Mouse (Mus musculus): ENCODE data around the gene Creb5. TPM values are rescaled to one million over a fixed set of nuclear protein-coding genes. Genes with fewer than 3 reads are reported as not detected.

Creb5 gene
- polyA plus RNA-seq, 1 experiment from 2014 or later, result 3.2 TPM

DNA sequence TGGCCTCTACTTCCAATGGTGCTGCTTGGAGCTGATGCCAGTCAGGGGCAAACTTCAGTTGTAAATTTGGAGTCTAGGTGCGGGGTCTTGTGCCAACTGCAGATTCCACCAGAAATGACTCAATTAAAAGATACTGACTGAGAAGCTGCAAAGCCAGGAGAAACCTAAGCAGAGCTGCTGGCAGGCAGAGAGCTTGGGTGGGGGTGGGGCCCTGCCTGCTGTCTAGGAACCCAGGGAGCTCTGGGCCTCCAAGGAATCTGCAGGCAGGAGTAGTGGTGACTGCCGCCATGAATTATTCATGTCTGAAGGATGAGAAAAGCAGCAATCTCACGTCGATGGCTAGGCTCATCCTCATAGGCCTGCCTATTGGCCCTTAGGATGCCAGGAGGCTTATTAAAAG is 306.5 kb downstream of the Creb5 start:
- peak overlapping the region; percentile 9; the same call in 1 of the 2 replicates for H3K9ac ChIP-seq (ENCODE audit: low read depth, low read length)
- ATAC-seq, result peak; percentile 72; the same call in 1 of the 2 replicates
- no peak overlapping the region for H3K4me3 ChIP-seq (ENCODE audit: low read length)
- WGBS, result 19% methylated on average over 4 of the region's 4 CpGs
- H3K27me3 ChIP-seq (replicated peaks; ENCODE audit: control insufficient read depth, insufficient read depth, low read length), result no peaks in the 10 kb centered on the region
- H3K27ac ChIP-seq (ENCODE audit: low read depth, low read length), result no peak overlapping the region
- H3K9me3 ChIP-seq (ENCODE audit: control insufficient read depth, low read length), result no peaks in the 10 kb centered on the region
- H3K4me1 ChIP-seq (ENCODE audit: control insufficient read depth, insufficient read depth, low read depth, low read length), result peaks cover 4% of the 10 kb centered on the region
- H3K4me2 ChIP-seq (ENCODE audit: low read length), result no peak overlapping the region
- no peaks in the 10 kb centered on the region for H3K36me3 ChIP-seq (ENCODE audit: control insufficient read depth, insufficient read depth, low read length)

DNA sequence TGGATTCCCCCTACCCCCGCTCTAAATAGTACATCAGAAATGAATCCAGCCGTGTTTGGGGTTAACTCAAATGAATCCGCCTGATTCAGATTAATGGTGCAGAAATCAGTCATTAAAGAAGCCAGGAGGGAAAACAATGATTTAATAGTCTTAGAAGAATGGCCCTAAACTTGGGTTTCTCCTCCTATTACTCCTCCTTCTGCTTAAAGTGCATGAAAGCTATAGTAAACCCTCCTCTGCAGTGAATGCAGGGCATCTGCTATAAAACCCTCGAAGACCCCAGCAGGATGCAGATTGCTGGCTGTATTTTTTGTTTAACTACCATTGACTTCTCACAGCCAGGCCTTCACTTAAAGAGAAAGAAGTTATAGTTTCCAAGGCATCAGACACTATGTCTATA is 307.2 kb downstream of the Creb5 start:
- no peak overlapping the region for H3K4me2 ChIP-seq (ENCODE audit: low read length)
- peaks cover 4% of the 10 kb centered on the region for H3K4me1 ChIP-seq (ENCODE audit: control insufficient read depth, insufficient read depth, low read depth, low read length)
- H3K36me3 ChIP-seq (ENCODE audit: control insufficient read depth, insufficient read depth, low read length), result no peaks in the 10 kb centered on the region
- no peaks in the 10 kb centered on the region for H3K9me3 ChIP-seq (ENCODE audit: control insufficient read depth, low read length)
- H3K27ac ChIP-seq (ENCODE audit: low read depth, low read length), result no peak overlapping the region
- no peaks in the 10 kb centered on the region for H3K27me3 ChIP-seq (replicated peaks; ENCODE audit: control insufficient read depth, insufficient read depth, low read length)
- no peak overlapping the region for H3K9ac ChIP-seq (ENCODE audit: low read depth, low read length)
- no peak for ATAC-seq
- H3K4me3 ChIP-seq (ENCODE audit: low read length), result no peak overlapping the region
- WGBS, result 37% methylated on average over 4 of the region's 4 CpGs

DNA sequence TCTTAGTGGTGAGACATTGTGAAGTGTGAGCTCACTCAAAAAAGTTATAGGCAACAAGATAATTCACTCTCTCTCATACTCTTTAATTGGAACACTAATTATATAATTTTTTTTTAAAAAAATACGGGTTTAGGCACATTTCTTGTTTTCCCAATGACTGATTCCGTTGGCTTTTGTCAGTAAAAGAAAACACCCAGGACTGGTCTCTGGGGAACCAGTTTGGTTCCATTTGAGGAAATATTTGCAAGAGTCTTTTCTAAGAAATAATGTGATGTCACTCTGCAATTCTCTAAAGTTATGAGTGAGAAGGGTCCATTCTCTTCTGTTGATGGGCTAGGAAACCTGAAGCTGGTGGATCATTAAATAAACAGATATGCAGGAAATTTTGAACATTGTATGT is 309.3 kb downstream of the Creb5 start:
- Histone ChIP-seq H3K36me3 (ENCODE audit: control insufficient read depth, insufficient read depth, low read length) (no peaks in the 10 kb centered on the region), H3K4me3 (ENCODE audit: low read length) (no peak overlapping the region), H3K27me3 (replicated peaks; ENCODE audit: control insufficient read depth, insufficient read depth, low read length) (no peaks in the 10 kb centered on the region), H3K9me3 (ENCODE audit: control insufficient read depth, low read length) (no peaks in the 10 kb centered on the region), H3K4me1 (ENCODE audit: control insufficient read depth, insufficient read depth, low read depth, low read length) (peaks cover 4% of the 10 kb centered on the region), H3K9ac (ENCODE audit: low read depth, low read length) (no peak overlapping the region), H3K4me2 (ENCODE audit: low read length) (no peak overlapping the region), H3K27ac (ENCODE audit: low read depth, low read length) (no peak overlapping the region)
- 90% methylated on average over 2 of the region's 2 CpGs for WGBS
- no peak for ATAC-seq

DNA sequence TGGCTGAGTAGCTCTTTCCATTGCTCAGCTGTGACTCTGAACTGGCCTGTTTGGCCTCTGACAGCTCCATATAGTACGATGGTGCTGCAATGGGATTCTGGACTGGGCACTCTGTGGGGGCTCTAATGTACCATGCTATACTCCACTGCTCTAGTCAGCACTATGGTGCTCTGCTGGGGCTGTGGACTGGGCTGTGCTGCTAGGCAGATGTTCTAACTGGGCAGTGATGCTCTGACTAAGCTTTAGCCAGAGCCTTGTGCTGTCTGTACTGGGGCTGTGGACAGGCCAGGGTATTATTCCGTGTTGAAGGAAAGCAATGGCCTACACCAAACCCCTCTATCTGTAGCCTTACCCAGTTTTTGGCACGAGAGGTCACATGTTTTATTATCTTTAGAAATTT is 316.0 kb downstream of the Creb5 start:
- no peak overlapping the region for H3K27ac ChIP-seq (ENCODE audit: low read depth, low read length)
- H3K27me3 ChIP-seq (replicated peaks; ENCODE audit: control insufficient read depth, insufficient read depth, low read length), result no peaks in the 10 kb centered on the region
- H3K36me3 ChIP-seq (ENCODE audit: control insufficient read depth, insufficient read depth, low read length), result no peaks in the 10 kb centered on the region
- H3K9me3 ChIP-seq (ENCODE audit: control insufficient read depth, low read length), result no peaks in the 10 kb centered on the region
- 84% methylated on average over 3 of the region's 3 CpGs for WGBS
- no peak overlapping the region for H3K4me3 ChIP-seq (ENCODE audit: low read length)
- ATAC-seq, result no peak
- peaks cover 2% of the 10 kb centered on the region; the same call in 1 of the 2 replicates for H3K4me1 ChIP-seq (ENCODE audit: control insufficient read depth, insufficient read depth, low read depth, low read length)
- H3K9ac ChIP-seq (ENCODE audit: low read depth, low read length), result no peak overlapping the region
- H3K4me2 ChIP-seq (ENCODE audit: low read length), result no peak overlapping the region

DNA sequence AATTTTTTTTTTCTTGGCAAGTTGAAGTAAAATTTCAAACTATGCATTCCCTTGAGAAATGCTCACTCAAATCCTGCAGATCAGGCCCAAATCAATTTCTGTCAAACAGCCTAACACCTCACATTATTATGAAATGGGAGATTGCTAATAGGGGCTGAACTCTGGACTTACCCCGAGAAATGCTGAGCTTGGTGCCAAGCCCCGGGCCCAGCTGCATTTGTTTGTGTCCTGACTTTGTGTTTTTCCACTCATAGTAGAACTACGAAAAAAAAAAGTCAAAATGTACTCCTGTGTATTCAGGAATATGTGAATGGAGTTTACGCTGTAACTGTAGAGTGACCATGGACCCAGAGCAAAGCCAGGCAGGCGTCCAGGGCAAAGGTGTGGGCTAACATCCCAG is 316.6 kb downstream of the Creb5 start:
- H3K9me3 ChIP-seq (ENCODE audit: control insufficient read depth, low read length), result no peaks in the 10 kb centered on the region
- H3K27ac ChIP-seq (ENCODE audit: low read depth, low read length), result no peak overlapping the region
- H3K36me3 ChIP-seq (ENCODE audit: control insufficient read depth, insufficient read depth, low read length), result no peaks in the 10 kb centered on the region
- H3K4me3 ChIP-seq (ENCODE audit: low read length), result no peak overlapping the region
- H3K4me1 ChIP-seq (ENCODE audit: control insufficient read depth, insufficient read depth, low read depth, low read length), result peaks cover 2% of the 10 kb centered on the region; the same call in 1 of the 2 replicates
- no peak for ATAC-seq
- H3K9ac ChIP-seq (ENCODE audit: low read depth, low read length), result no peak overlapping the region
- WGBS, result 83% methylated on average over 5 of the region's 5 CpGs
- H3K27me3 ChIP-seq (replicated peaks; ENCODE audit: control insufficient read depth, insufficient read depth, low read length), result no peaks in the 10 kb centered on the region
- H3K4me2 ChIP-seq (ENCODE audit: low read length), result no peak overlapping the region

DNA sequence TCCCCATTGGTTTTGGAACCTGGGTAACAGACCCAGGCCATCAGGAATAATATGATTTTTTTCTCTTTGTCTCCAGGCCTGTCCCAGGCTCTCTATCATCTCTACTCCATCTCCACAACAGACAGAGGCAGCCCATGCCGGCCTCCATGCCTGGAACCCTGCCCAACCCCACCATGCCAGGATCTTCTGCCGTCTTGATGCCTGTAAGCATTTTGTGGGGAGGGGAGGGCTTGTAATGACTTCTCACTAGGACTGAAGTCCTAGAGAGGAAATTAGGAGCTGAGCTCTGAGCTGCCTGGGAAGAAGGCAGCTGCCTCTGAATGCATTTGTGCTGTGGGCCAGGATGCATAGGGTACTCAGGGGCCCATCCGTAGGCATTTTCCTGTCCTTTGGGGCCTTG is 317.3 kb downstream of the Creb5 start:
- Histone ChIP-seq H3K27ac (ENCODE audit: low read depth, low read length) (no peak overlapping the region), H3K9me3 (ENCODE audit: control insufficient read depth, low read length) (no peaks in the 10 kb centered on the region), H3K4me1 (ENCODE audit: control insufficient read depth, insufficient read depth, low read depth, low read length) (peaks cover 2% of the 10 kb centered on the region; the same call in 1 of the 2 replicates), H3K27me3 (replicated peaks; ENCODE audit: control insufficient read depth, insufficient read depth, low read length) (no peaks in the 10 kb centered on the region), H3K36me3 (ENCODE audit: control insufficient read depth, insufficient read depth, low read length) (no peaks in the 10 kb centered on the region), H3K4me2 (ENCODE audit: low read length) (no peak overlapping the region), H3K9ac (ENCODE audit: low read depth, low read length) (no peak overlapping the region), H3K4me3 (ENCODE audit: low read length) (no peak overlapping the region)
- 58% methylated on average over 3 of the region's 3 CpGs for WGBS
- ATAC-seq, result no peak

DNA sequence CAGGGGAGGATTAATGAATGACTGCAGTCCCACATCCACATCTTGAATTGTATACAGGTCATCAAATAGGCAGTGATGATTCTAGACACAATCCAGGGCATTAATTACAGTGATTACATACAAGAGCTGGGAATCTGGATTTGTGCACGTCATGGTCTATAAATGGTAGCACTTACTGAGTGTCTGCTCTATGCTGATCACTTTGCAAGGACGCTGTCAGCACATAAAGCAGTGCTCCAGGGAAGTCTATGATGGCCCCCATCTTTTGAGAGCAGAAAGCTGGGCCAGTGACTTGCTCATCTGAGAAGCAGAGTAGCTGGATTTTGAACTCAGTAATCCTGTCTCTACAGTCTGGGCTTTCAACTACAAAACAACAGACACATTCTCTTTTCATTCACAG is 318.1 kb downstream of the Creb5 start:
- H3K36me3 ChIP-seq (ENCODE audit: control insufficient read depth, insufficient read depth, low read length), result no peaks in the 10 kb centered on the region
- WGBS, result 80% methylated on average over 2 of the region's 2 CpGs

DNA sequence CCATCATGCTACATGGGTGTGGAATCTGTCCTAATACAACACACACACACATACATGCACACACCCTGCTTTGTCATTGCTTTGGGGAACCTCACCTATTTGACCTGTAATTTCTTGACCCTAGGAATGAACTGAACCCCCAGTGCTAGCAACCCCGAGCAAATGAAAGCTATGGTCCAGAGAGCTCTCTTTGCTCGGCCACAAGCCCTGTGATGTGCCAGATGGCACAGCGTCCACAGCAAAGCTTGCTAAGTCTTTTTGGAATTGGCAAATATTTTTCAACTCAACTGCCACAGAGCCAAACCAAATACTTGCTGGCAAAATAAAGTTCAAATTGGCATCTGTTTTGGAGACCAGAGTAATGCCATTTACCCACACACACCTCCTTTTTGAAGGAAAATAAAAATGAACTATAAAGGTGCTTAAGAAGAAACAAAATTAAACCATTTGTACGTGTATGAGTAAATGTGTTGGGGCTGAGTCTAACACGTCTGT is 324.4 kb downstream of the Creb5 start:
- H3K9ac ChIP-seq (ENCODE audit: low read depth, low read length), result no peak overlapping the region
- 77% methylated on average over 5 of the region's 5 CpGs for WGBS
- H3K4me1 ChIP-seq (ENCODE audit: control insufficient read depth, insufficient read depth, low read depth, low read length), result peaks cover 5% of the 10 kb centered on the region
- H3K27ac ChIP-seq (ENCODE audit: low read depth, low read length), result no peak overlapping the region
- H3K36me3 ChIP-seq (ENCODE audit: control insufficient read depth, insufficient read depth, low read length), result no peaks in the 10 kb centered on the region
- no peaks in the 10 kb centered on the region for H3K9me3 ChIP-seq (ENCODE audit: control insufficient read depth, low read length)
- no peak overlapping the region for H3K4me2 ChIP-seq (ENCODE audit: low read length)
- no peak overlapping the region for H3K4me3 ChIP-seq (ENCODE audit: low read length)
- no peak for ATAC-seq
- no peaks in the 10 kb centered on the region for H3K27me3 ChIP-seq (replicated peaks; ENCODE audit: control insufficient read depth, insufficient read depth, low read length)

More for the DNA sequence above, 318.1 kb downstream of the Creb5 start:
- no peak overlapping the region for H3K9ac ChIP-seq (ENCODE audit: low read depth, low read length)
- no peaks in the 10 kb centered on the region for H3K9me3 ChIP-seq (ENCODE audit: control insufficient read depth, low read length)
- H3K4me3 ChIP-seq (ENCODE audit: low read length), result no peak overlapping the region
- ATAC-seq, result no peak
- H3K27ac ChIP-seq (ENCODE audit: low read depth, low read length), result no peak overlapping the region
- H3K27me3 ChIP-seq (replicated peaks; ENCODE audit: control insufficient read depth, insufficient read depth, low read length), result no peaks in the 10 kb centered on the region
- H3K4me2 ChIP-seq (ENCODE audit: low read length), result no peak overlapping the region
- peaks cover 2% of the 10 kb centered on the region; the same call in 1 of the 2 replicates for H3K4me1 ChIP-seq (ENCODE audit: control insufficient read depth, insufficient read depth, low read depth, low read length)

DNA sequence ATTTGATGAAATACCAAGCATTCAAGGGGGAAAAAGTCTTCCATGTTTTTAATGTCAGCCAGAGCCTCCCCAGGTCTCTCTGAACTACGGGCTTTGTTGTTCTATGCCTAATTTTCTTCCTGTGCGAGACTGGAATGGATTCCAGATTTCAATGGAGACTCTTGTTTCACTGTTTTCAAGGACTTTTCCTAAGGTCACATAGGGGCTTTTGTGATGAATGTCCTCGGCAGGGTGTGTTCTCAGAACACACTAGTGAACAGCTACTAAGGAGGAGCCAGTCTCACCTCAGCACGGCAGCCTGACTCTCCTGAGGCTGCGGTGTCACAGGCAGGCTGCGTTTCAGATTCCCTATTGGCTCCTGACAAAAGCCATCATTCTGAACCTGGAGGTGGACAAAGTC is 325.6 kb downstream of the Creb5 start:
- ATAC-seq, result no peak
- Histone ChIP-seq H3K4me3 (ENCODE audit: low read length) (no peak overlapping the region), H3K9me3 (ENCODE audit: control insufficient read depth, low read length) (no peaks in the 10 kb centered on the region), H3K4me1 (ENCODE audit: control insufficient read depth, insufficient read depth, low read depth, low read length) (peaks cover 5% of the 10 kb centered on the region), H3K9ac (ENCODE audit: low read depth, low read length) (no peak overlapping the region), H3K27ac (ENCODE audit: low read depth, low read length) (no peak overlapping the region), H3K27me3 (replicated peaks; ENCODE audit: control insufficient read depth, insufficient read depth, low read length) (no peaks in the 10 kb centered on the region), H3K36me3 (ENCODE audit: control insufficient read depth, insufficient read depth, low read length) (no peaks in the 10 kb centered on the region), H3K4me2 (ENCODE audit: low read length) (no peak overlapping the region)
- WGBS, result 45% methylated on average over 6 of the region's 6 CpGs

Measured in hindbrain, embryonic 16.5 days (tissue).